Mouse (Mus musculus): Measurements from ENCODE around the gene Siah2. TPM values are rescaled to one million over a fixed set of nuclear protein-coding genes. Genes with fewer than 3 reads are reported as not detected.

Siah2 gene
- polyA plus RNA-seq, 1 experiment from 2014 or later: 4.2 TPM

DNA sequence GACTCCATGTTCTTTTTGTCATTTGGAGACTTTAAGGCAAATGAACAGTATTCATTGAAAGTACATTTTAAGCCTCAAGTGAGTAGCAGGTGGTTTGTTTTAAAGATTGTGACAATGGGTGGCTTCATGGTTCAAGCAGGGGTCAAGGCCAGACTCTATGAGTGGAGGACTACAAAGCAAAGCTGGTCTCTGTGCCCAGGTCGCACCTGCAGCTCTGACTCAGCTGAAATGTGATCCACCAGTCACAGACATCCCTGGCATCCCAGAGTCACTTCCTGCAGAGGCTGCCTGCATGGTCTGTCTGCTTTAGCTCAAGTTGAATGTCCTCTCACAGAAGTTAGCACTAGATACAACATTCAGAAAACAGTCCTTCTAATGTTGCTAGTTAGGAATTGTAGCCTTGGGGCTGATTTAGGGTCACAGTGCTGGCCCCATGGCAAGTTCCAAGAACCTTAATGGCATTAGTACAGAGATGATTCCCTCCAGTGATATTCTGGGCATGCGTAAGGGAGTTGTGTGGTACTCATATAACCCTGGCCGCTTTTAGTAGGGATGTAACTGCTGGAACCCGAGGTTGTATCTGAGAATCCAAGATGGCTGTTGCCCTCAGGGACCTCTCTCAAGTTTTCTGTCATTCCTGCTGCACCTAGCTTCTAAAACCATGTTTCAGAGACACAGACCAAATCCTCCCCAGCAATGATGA lies 19.6 kb downstream of the Siah2 start:
- 71% methylated on average over 4 of the region's 4 CpGs for WGBS
- Histone ChIP-seq H3K9ac (ENCODE audit: low read length) (no peak overlapping the region), H3K27me3 (ENCODE audit: control insufficient read depth, insufficient read depth, low read length) (no peaks in the 10 kb centered on the region), H3K27ac (replicated peaks; ENCODE audit: low read depth, low read length) (no peak overlapping the region), H3K9me3 (ENCODE audit: control insufficient read depth, low read length) (no peaks in the 10 kb centered on the region), H3K4me2 (ENCODE audit: low read depth, severe bottlenecking) (no peak overlapping the region), H3K4me1 (ENCODE audit: control insufficient read depth, insufficient read depth, low read length) (peaks cover 6% of the 10 kb centered on the region; the same call in 1 of the 2 replicates), H3K4me3 (ENCODE audit: low read depth, low read length) (no peak overlapping the region), H3K36me3 (ENCODE audit: control insufficient read depth, insufficient read depth, low read length) (no peaks in the 10 kb centered on the region)
- ATAC-seq (ENCODE audit: insufficient number of reproducible peaks, low FRiP score, low TSS enrichment, low read depth) (no peak), DNase-seq (ENCODE audit: low spot score) (no peak)

DNA sequence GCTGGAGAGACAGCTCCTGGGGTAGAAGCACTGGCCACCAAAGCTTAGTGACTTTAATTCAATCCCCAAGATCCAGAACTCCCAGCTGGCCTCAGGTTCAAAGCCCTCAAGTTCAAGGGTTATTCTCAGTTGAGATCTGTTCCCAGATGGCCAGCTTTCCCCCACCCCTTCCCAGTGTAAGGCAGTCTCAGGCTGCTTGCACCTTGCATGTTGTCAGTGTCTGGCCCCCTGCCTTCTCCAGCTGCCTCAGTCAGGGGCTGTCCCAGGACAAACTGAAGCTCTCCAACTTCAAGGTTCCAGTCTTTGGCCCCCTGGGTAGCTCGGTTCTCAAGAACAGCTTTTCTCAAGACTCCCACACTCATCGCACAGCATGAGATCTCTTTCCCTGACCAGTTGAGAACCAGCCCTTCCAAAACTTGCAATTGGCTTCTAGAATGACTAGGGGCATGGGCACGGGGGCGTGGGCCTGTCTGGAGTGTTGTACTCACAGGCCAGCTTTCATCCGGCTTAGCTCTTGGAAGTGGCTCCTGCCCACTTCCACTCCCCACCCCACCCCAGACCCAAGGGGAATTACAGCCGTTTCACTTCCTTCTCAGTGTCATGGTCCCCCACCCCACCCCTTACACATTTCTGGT lies 20.5 kb downstream of the Siah2 start:
- no peak for DNase-seq (ENCODE audit: low spot score)
- Histone ChIP-seq H3K27me3 (ENCODE audit: control insufficient read depth, insufficient read depth, low read length) (no peaks in the 10 kb centered on the region), H3K4me2 (ENCODE audit: low read depth, severe bottlenecking) (no peak overlapping the region), H3K9me3 (ENCODE audit: control insufficient read depth, low read length) (no peaks in the 10 kb centered on the region), H3K4me3 (ENCODE audit: low read depth, low read length) (no peak overlapping the region), H3K36me3 (ENCODE audit: control insufficient read depth, insufficient read depth, low read length) (no peaks in the 10 kb centered on the region), H3K9ac (ENCODE audit: low read length) (no peak overlapping the region), H3K4me1 (ENCODE audit: control insufficient read depth, insufficient read depth, low read length) (no peaks in the 10 kb centered on the region), H3K27ac (replicated peaks; ENCODE audit: low read depth, low read length) (no peak overlapping the region)
- WGBS: 69% methylated on average over 6 of the region's 6 CpGs
- ATAC-seq (ENCODE audit: insufficient number of reproducible peaks, low FRiP score, low TSS enrichment, low read depth): no peak

- H3K4me2 ChIP-seq (ENCODE audit: low read depth, severe bottlenecking): no peak overlapping the region
- WGBS: 90% methylated on average over 7 of the region's 7 CpGs
- H3K27ac ChIP-seq (replicated peaks; ENCODE audit: low read depth, low read length): no peak overlapping the region
- H3K36me3 ChIP-seq (ENCODE audit: control insufficient read depth, insufficient read depth, low read length): no peaks in the 10 kb centered on the region
- no peak for DNase-seq (ENCODE audit: low spot score)
- ATAC-seq (ENCODE audit: insufficient number of reproducible peaks, low FRiP score, low TSS enrichment, low read depth): no peak
- no peaks in the 10 kb centered on the region for H3K27me3 ChIP-seq (ENCODE audit: control insufficient read depth, insufficient read depth, low read length)
- no peak overlapping the region for H3K4me3 ChIP-seq (ENCODE audit: low read depth, low read length)
- no peak overlapping the region for H3K9ac ChIP-seq (ENCODE audit: low read length)
- H3K4me1 ChIP-seq (ENCODE audit: control insufficient read depth, insufficient read depth, low read length): no peaks in the 10 kb centered on the region
- no peaks in the 10 kb centered on the region for H3K9me3 ChIP-seq (ENCODE audit: control insufficient read depth, low read length)
These were observed 28.2 kb downstream of the Siah2 start for GRCm38 (mm10) chr3:58663970-58664369.

DNA sequence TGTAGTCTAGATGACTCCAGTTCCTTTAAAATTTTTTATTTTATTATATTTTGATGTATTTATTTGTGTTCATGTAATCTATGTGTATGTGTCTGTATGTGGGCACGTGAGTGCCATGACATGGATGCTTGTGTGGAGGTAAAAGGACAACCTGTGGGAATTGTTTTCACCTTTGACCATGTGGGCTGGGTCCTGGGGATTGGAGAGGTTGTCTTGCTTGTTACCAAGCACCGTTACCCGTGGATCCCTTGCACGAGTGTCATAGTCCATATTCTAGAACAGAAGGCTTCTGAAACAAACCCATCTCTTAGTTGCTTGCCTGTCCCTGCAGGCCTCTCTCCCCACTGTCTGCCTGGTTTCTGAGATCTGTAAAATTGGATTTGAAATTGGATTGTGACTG lies 31.6 kb downstream of the Siah2 start:
- 90% methylated on average over 4 of the region's 4 CpGs for WGBS
- no peak overlapping the region for H3K4me3 ChIP-seq (ENCODE audit: low read depth, low read length)

DNA sequence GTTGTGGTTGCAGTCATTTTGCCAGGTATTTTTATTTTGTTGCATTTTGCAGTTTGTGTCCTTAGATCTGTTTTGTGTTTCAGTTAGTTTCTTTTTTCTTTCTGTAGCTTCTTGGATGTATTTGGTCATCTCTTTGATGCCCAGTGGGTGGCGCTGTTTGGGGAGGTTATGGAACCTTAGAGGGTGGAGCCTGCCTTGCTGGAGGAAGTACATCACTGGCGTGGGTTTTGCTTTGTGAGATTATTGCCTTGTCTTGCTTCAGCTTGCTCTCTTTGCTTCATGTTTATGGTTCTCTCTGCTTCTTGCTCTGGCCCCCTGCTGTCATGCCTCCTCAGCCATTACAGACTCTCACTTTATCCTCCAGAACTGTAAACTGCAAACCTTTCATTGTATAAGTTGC lies 34.8 kb downstream of the Siah2 start:
- Histone ChIP-seq H3K4me1 (ENCODE audit: control insufficient read depth, insufficient read depth, low read length) (no peaks in the 10 kb centered on the region), H3K36me3 (ENCODE audit: control insufficient read depth, insufficient read depth, low read length) (no peaks in the 10 kb centered on the region), H3K4me2 (ENCODE audit: low read depth, severe bottlenecking) (no peak overlapping the region), H3K27me3 (ENCODE audit: control insufficient read depth, insufficient read depth, low read length) (no peaks in the 10 kb centered on the region), H3K27ac (replicated peaks; ENCODE audit: low read depth, low read length) (no peak overlapping the region), H3K4me3 (ENCODE audit: low read depth, low read length) (no peak overlapping the region), H3K9me3 (ENCODE audit: control insufficient read depth, low read length) (no peaks in the 10 kb centered on the region), H3K9ac (ENCODE audit: low read length) (no peak overlapping the region)
- WGBS: 23% methylated on average over 2 of the region's 2 CpGs
- DNase-seq (ENCODE audit: low spot score) (no peak), ATAC-seq (ENCODE audit: insufficient number of reproducible peaks, low FRiP score, low TSS enrichment, low read depth) (no peak)

More for the DNA sequence above, 31.6 kb downstream of the Siah2 start:
- Histone ChIP-seq H3K36me3 (ENCODE audit: control insufficient read depth, insufficient read depth, low read length) (no peaks in the 10 kb centered on the region), H3K4me1 (ENCODE audit: control insufficient read depth, insufficient read depth, low read length) (no peaks in the 10 kb centered on the region), H3K27me3 (ENCODE audit: control insufficient read depth, insufficient read depth, low read length) (no peaks in the 10 kb centered on the region), H3K9me3 (ENCODE audit: control insufficient read depth, low read length) (no peaks in the 10 kb centered on the region), H3K9ac (ENCODE audit: low read length) (no peak overlapping the region), H3K4me2 (ENCODE audit: low read depth, severe bottlenecking) (no peak overlapping the region), H3K27ac (replicated peaks; ENCODE audit: low read depth, low read length) (no peak overlapping the region)
- no peak for DNase-seq (ENCODE audit: low spot score)
- ATAC-seq (ENCODE audit: insufficient number of reproducible peaks, low FRiP score, low TSS enrichment, low read depth): no peak

GRCm38 (mm10) chr3:58655362-58656130 lies 36.7 kb downstream of the Siah2 start:
- WGBS: 51% methylated on average over 17 of the region's 17 CpGs
- Histone ChIP-seq H3K9ac (ENCODE audit: low read length) (no peak overlapping the region), H3K9me3 (ENCODE audit: control insufficient read depth, low read length) (no peaks in the 10 kb centered on the region), H3K4me3 (ENCODE audit: low read depth, low read length) (no peak overlapping the region), H3K4me2 (ENCODE audit: low read depth, severe bottlenecking) (no peak overlapping the region), H3K36me3 (ENCODE audit: control insufficient read depth, insufficient read depth, low read length) (no peaks in the 10 kb centered on the region), H3K27me3 (ENCODE audit: control insufficient read depth, insufficient read depth, low read length) (no peaks in the 10 kb centered on the region), H3K4me1 (ENCODE audit: control insufficient read depth, insufficient read depth, low read length) (no peaks in the 10 kb centered on the region), H3K27ac (replicated peaks; ENCODE audit: low read depth, low read length) (no peak overlapping the region)
- DNase-seq (ENCODE audit: low spot score) (peak; percentile 78), ATAC-seq (ENCODE audit: insufficient number of reproducible peaks, low FRiP score, low TSS enrichment, low read depth) (no peak)

GRCm38 (mm10) chr3:58653907-58654306 lies 38.3 kb downstream of the Siah2 start:
- Histone ChIP-seq H3K4me3 (ENCODE audit: low read depth, low read length) (no peak overlapping the region), H3K27me3 (ENCODE audit: control insufficient read depth, insufficient read depth, low read length) (no peaks in the 10 kb centered on the region), H3K27ac (replicated peaks; ENCODE audit: low read depth, low read length) (no peak overlapping the region), H3K4me1 (ENCODE audit: control insufficient read depth, insufficient read depth, low read length) (no peaks in the 10 kb centered on the region), H3K9me3 (ENCODE audit: control insufficient read depth, low read length) (no peaks in the 10 kb centered on the region), H3K36me3 (ENCODE audit: control insufficient read depth, insufficient read depth, low read length) (no peaks in the 10 kb centered on the region), H3K4me2 (ENCODE audit: low read depth, severe bottlenecking) (no peak overlapping the region), H3K9ac (ENCODE audit: low read length) (no peak overlapping the region)
- ATAC-seq (ENCODE audit: insufficient number of reproducible peaks, low FRiP score, low TSS enrichment, low read depth) (no peak), DNase-seq (ENCODE audit: low spot score) (no peak)
- 63% methylated on average over 5 of the region's 5 CpGs for WGBS

DNA sequence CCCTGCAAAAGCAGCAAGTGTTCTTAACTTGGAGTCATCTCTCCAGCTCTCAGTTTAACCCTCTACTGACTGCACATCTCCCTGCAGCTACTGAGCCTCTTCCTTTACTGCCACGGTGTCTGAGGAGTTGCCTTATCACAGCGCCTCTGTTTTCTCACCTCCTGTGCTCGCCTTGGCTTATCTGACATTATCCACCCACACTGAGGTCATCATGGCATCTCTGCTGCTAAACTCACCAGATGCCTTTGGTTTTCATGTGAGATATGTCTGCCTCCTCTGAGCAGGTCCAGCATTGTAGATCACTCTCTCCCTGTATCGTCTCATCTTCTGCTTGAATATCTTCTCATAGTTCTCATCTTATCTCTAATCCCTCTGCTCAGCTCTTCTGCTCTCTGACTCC lies 41.9 kb downstream of the Siah2 start:
- DNase-seq (ENCODE audit: low spot score): no peak
- Histone ChIP-seq H3K9ac (ENCODE audit: low read length) (no peak overlapping the region), H3K27ac (replicated peaks; ENCODE audit: low read depth, low read length) (no peak overlapping the region), H3K27me3 (ENCODE audit: control insufficient read depth, insufficient read depth, low read length) (no peaks in the 10 kb centered on the region), H3K9me3 (ENCODE audit: control insufficient read depth, low read length) (no peaks in the 10 kb centered on the region), H3K4me3 (ENCODE audit: low read depth, low read length) (no peak overlapping the region), H3K36me3 (ENCODE audit: control insufficient read depth, insufficient read depth, low read length) (no peaks in the 10 kb centered on the region), H3K4me1 (ENCODE audit: control insufficient read depth, insufficient read depth, low read length) (no peaks in the 10 kb centered on the region), H3K4me2 (ENCODE audit: low read depth, severe bottlenecking) (no peak overlapping the region)
- no peak for ATAC-seq (ENCODE audit: insufficient number of reproducible peaks, low FRiP score, low TSS enrichment, low read depth)
- 67% methylated on average over 4 of the region's 4 CpGs for WGBS

All from limb, embryonic 11.5 days (tissue).